Mouse (Mus musculus) lung, adult 2 months (tissue): Measurements from ENCODE around the gene Ncor1. TPM values are rescaled to one million over a fixed set of nuclear protein-coding genes. Genes with fewer than 3 reads are reported as not detected.
"Not testable (repeated sequence)": the region's sequence is repeated elsewhere in the genome, so short reads cannot be mapped to it uniquely, and the experiment has no call there.

Source experiments
- DNase-seq: peaks from one replicate; pipeline ENCODE4 v3.0.0; 2022
- H3K4me1 ChIP-seq: fragments of 200-500 bp; 2 replicates; pipeline ENCODE4 v1.6.1; 2011; ENCODE audit warnings: low read length; ENCODE audit not compliant: control insufficient read depth, insufficient read depth
- H3K4me3 ChIP-seq: fragments of 200-500 bp; replicated peaks from 2 replicates; pipeline ENCODE3; 2011; ENCODE audit warnings: low read depth, mild to moderate bottlenecking, control low read depth, low read length; ENCODE audit errors: extremely low read depth
- CTCF ChIP-seq: fragments of 200-500 bp; IDR thresholded peaks from 2 replicates; pipeline ENCODE4 v1.5.1; 2011; ENCODE audit warnings: mild to moderate bottlenecking, low read length, control low read depth; ENCODE audit not compliant: insufficient read depth
- POLR2A ChIP-seq: fragments of 200-500 bp; IDR thresholded peaks from 2 replicates; pipeline ENCODE4 v1.6.1; 2011; ENCODE audit warnings: low read depth, mild to moderate bottlenecking, control low read depth, low read length, borderline replicate concordance; ENCODE audit errors: extremely low read depth
- WGBS: fragments of 180-500 bp; shearing (Covaris S2); methylation state at CpG from one replicate; pipeline ENCODE4 v1.1.7; 2018; 5-methylcytosine and 5-hydroxymethylcytosine counted together
- polyA plus RNA-seq: library from polyadenylated mRNA; depleted of rRNA; stranded (reverse); fragments of >200 nt; gene quantifications from 2 replicates; pipeline ENCODE4 v1.2.3, GENCODE M21; 2012

Ncor1 gene
- polyA plus RNA-seq, 1 experiment = 92.5 TPM

DNA sequence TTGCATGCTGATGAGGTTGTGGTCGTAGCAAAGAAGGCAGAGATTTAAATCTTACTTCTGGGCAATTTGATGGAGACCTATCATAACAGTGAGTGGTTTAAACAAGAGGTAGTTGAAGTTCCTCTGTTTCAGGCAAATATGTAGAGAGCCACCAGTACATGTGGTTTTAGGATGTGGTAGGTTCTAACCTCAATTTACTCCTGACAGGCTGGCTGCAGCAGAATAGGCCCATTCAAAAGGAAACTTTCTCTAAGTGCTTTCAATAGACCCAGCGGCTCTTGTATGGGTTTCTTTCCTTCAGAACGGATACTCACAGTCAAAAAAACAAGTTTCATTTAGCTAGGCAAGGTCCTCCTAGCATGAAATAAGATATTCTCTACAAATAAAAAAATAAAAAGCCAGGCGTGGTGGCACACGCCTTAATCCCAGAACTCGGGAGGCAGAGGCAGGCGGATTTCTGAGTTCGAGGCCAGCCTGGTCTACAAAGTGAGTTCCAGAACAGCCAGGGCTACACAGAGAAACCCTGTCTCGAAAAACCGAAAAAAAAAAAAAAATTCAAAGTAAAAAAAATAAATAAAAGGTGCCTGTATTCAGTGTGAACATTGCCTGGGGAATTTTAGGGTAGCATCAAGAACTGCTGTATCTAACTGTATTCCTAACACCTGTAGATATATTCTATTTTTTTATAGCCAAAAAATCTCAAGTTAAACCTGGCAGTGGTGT lies 70.6 kb downstream of the Ncor1 start:
- no peak overlapping the region for H3K4me3 ChIP-seq
- no peak for DNase-seq
- 94% methylated on average over 10 of the region's 10 CpGs for WGBS
- H3K4me1 ChIP-seq = no peaks in the 10 kb centered on the region
- TF ChIP-seq CTCF = no peak
- TF ChIP-seq POLR2A = no peak

DNA sequence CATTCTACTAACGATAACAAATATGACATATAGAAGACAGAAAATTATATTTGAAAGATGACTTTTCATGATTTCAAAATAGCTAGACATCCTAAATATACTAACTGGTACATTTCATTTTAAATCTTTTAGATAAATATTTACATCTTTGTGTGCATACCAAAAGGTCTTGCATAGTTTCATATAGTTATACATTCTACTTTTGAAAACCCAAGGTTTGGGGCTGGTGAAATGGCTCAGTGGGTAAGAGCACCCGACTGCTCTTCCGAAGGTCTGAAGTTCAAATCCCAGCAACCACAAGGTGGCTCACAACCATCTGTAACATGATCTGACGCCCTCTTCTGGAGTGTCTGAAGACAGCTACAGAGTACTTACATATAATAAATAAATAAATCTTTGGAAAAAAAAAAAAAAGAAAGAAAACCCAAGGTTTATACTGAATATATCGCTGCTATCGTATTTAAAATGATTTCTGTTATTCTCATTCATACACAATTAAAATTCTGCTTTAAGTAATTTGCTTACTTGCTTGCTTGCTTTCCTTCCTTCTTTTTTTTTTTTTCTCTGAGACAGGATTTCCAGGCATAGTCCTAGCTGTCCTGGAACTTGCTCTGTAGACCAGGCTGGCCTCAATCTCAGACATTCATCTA lies 81.0 kb downstream of the Ncor1 start:
- WGBS = 81% methylated on average over 6 of the region's 6 CpGs
- H3K4me1 ChIP-seq, DNase-seq, H3K4me3 ChIP-seq: not testable (repeated sequence)

DNA sequence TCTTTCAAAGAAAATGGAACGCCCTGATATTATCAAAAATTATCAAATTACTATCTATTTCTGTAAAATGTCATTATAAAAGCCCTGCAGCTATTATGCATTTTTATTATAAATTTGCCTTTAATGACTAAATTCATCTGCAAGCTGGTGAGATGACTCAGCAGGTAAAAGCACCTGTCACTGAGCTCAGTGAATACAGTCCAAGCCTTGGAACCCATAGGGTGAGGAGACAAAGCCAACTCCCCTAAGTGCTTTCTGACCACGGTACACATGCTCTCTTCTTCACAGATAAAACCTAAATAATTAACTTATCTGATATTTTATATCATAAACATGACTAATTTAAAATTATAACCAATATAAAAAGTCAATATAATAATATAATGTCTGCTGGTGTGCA lies 86.6 kb downstream of the Ncor1 start:
- DNase-seq = no peak
- 94% methylated on average over 2 of the region's 2 CpGs for WGBS
- TF ChIP-seq POLR2A = no peak
- no peak for TF ChIP-seq CTCF
- no peaks in the 10 kb centered on the region for H3K4me1 ChIP-seq
- no peak overlapping the region for H3K4me3 ChIP-seq

DNA sequence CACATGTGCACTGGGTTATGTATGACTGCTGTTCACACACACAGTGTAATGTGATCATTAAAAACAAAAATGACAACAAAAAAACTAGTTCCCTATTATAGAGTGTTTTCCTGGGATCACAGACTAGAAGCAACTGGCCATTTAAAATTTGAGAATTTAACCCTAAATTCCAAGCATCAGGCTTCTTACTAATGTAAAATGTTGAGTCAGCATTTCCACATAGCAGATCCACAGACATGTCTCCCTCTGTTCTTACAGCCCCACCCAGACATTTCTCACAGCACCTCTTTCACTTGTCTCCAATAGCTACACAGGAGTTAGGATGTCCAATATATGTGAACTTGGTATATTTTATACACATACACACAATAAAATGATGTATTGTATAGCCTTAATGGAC lies 88.4 kb downstream of the Ncor1 start:
- no peak for TF ChIP-seq CTCF
- TF ChIP-seq POLR2A = no peak
- no peak overlapping the region for H3K4me3 ChIP-seq
- no peaks in the 10 kb centered on the region for H3K4me1 ChIP-seq
- DNase-seq = no peak

DNA sequence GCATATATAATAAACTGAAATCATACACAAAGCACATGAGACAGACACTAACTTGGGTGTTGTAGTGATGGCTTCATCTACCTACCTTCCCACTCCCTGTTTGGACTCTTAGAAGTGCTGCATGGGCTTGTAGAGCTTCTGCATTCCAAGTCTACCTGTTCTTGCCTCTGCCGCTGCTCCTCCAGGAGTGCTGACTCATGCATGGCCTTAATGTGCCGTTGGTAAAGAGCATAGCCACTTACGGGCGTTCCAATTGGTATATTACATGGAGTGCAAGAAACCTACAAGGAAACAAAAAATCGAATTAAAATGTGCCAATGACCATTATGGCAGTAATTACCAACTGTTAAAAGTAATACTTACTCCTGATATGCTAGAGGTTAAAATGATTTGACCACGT lies 91.5 kb downstream of the Ncor1 start:
- no peak for DNase-seq
- no peak overlapping the region for H3K4me3 ChIP-seq
- no peaks in the 10 kb centered on the region for H3K4me1 ChIP-seq
- 86% methylated on average over 6 of the region's 6 CpGs for WGBS
- TF ChIP-seq POLR2A = no peak

DNA sequence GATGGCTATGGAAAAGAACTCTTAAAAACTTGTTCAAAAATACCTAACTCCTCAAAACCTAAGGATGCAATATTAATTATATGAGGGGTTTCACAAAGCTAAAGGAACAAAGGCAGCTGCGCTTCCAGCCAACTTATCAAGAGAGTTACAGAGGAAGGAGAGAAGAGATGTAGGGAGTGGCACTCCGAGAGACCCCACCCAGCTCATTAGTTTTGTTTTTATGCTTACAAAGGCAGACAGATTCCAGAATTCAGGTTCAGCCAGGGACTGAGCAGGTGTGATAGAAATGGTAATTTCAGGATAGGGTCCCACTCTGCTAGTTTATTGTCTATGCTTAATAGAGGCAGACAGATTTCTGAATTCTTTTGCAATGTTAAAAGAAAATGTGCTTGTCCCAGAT lies 103.1 kb downstream of the Ncor1 start:
- 76% methylated on average over 2 of the region's 2 CpGs for WGBS
- Histone ChIP-seq H3K4me1 (no peaks in the 10 kb centered on the region), H3K4me3 (no peak overlapping the region)
- no peak for DNase-seq
- no peak for TF ChIP-seq CTCF
- no peak for TF ChIP-seq POLR2A

DNA sequence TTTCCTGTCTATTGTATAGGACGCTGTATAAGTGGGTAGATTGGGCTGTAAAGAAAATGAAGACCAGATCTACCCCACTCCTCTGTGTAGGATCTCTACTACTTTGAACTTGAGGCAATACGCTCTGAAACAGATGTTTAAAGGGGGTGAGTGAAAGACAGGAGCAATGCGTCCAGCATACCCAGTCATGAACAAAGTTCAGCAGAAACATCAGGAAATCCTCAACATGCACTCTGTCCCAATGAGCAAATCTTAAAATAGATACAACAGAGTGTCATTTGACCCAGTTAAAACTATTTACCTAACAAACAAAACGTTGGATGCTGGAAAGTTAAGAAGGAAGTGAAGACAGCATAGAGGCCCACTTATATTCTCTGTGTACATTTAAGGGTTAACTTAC lies 106.4 kb downstream of the Ncor1 start:
- TF ChIP-seq POLR2A (no peak), CTCF (no peak)
- 75% methylated on average over 4 of the region's 4 CpGs for WGBS
- Histone ChIP-seq H3K4me3 (no peak overlapping the region), H3K4me1 (no peaks in the 10 kb centered on the region)
- DNase-seq = no peak

DNA sequence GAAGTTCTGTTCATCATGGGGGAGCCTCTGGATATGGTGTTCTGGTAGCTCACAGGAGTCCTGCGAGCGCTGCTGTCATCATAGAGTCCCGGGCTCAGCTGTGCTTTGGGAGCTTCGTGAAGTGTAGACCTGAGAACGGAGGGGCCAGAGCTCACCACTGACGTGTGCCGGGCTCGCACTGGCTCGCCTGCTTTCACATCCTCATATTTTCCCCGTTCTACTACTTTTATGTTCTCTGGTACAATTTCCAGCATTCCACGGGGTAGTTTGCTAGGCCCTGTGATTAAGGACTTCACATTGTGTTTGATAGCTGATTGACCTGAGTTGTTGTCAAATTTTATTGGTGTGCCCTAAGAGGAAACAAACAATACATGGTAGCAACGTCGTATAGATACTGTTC lies 115.3 kb downstream of the Ncor1 start:
- no peak for DNase-seq
- H3K4me1 ChIP-seq = no peaks in the 10 kb centered on the region
- WGBS = 87% methylated on average over 13 of the region's 13 CpGs
- H3K4me3 ChIP-seq = no peak overlapping the region
- TF ChIP-seq POLR2A = no peak
- TF ChIP-seq CTCF = no peak

DNA sequence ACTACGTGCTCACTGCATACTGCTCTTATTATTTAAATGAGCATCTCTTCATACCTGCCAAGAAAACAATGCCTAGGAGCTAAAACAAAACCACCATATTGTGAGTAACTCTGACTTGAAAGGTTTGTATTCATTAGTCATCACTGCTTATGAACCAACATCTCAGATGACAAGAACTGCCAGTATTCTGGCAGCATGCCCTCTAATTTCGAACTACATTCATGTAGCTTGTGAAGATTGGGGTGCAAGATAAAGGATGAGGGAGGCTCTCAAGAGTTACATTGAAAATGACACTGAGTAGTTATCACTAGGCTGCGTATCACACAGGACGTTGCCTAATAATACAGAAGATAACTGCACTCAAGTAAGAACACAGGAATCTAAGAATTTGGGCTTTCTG lies 126.1 kb downstream of the Ncor1 start:
- Histone ChIP-seq H3K4me3 (no peak overlapping the region), H3K4me1 (no peaks in the 10 kb centered on the region)
- 77% methylated on average over 4 of the region's 4 CpGs for WGBS
- no peak for TF ChIP-seq CTCF
- TF ChIP-seq POLR2A = no peak
- no peak for DNase-seq

DNA sequence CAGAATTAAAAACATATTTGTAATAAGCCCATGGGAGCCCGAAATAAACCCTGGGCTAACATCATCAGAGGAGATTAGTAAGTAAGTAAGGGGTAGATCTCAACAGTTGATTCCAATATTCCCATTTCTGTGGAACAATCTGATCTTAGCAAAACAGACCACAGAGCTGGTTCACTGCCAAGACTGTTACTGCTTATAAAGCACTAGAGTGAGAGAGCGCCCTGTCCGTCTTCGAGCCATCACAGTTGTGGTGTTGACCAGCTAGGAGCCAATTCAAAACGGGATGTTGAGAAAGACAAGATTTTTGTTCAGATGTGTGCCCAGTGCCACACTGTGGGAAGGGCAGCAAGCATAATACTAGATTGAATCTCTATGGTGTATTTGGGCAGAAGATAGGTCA lies 127.2 kb downstream of the Ncor1 start:
- 77% methylated on average over 5 of the region's 5 CpGs for WGBS
- no peak overlapping the region for H3K4me3 ChIP-seq

More for the DNA sequence above, 127.2 kb downstream of the Ncor1 start:
- no peak for DNase-seq
- H3K4me1 ChIP-seq = no peaks in the 10 kb centered on the region
- no peak for TF ChIP-seq POLR2A
- TF ChIP-seq CTCF = no peak
